Mouse (Mus musculus): Measurements from ENCODE around the gene Pgls. TPM values are rescaled to one million over a fixed set of nuclear protein-coding genes. Genes with fewer than 3 reads are reported as not detected.

Gene Pgls
- polyA plus RNA-seq, 1 experiment from 2014 or later, result 231 TPM

DNA sequence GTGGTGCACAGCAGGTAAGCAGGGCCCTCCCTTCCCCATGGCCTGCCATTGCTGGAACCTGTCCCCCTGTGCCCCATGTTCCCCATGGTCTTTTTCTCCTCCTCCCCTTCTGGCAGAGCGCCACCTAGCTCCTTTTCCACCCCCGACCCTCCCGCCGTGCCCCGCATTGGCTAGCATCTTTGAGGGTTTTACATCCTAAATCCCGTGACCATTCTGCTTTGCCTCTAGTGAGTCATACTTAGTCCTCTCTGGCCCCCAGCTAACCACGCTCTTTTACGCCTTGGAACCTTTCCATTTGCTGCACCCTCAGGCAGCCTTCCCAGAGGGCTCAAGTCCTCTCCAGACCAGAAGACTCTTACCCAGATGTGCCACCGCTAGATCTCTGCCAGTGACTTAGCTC, 11.8 kb upstream of the Pgls start:
- 24% methylated on average over 9 of the region's 9 CpGs for WGBS
- DNase-seq (ENCODE audit: low spot score) (no peak), ATAC-seq (replicated peaks; ENCODE audit: insufficient number of reproducible peaks, low FRiP score, low TSS enrichment, low read depth) (no peak)
- Histone ChIP-seq H3K4me3 (ENCODE audit: low read depth, low read length) (no peak overlapping the region), H3K36me3 (replicated peaks; ENCODE audit: control insufficient read depth, insufficient read depth, low read depth, low read length) (no peaks in the 10 kb centered on the region; the same call in none of the 2 replicates), H3K9ac (replicated peaks; ENCODE audit: low read length) (no peak overlapping the region), H3K4me2 (ENCODE audit: low read depth, low read length) (no peak overlapping the region), H3K27ac (replicated peaks; ENCODE audit: low read depth, low read length) (no peak overlapping the region), H3K9me3 (replicated peaks; ENCODE audit: control insufficient read depth, low read length) (no peaks in the 10 kb centered on the region), H3K4me1 (ENCODE audit: control insufficient read depth, insufficient read depth, low read length) (no peaks in the 10 kb centered on the region), H3K27me3 (ENCODE audit: control insufficient read depth, insufficient read depth, low read length) (no peaks in the 10 kb centered on the region)

DNA sequence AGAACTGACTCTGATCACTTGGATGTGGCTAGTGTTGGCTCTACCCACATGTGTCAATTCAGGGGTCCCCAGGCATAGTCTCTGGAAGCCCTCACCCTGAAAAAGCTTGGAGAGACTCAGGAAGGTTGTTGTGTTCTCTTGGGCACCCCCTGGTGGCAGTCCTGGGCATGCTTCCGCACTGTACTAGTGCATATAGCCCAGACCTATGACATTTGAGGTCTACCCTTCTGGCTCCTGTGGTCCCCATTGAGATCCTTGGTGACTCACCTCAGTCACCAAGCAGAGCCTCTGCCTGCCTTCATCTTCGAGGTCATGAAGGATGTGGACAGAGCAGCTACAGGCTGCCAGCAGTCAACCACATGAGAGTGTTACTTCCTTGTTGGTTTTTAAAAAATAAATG, 5.1 kb upstream of the Pgls start:
- Histone ChIP-seq H3K27ac (replicated peaks; ENCODE audit: low read depth, low read length) (no peak overlapping the region), H3K4me3 (ENCODE audit: low read depth, low read length) (no peak overlapping the region), H3K27me3 (ENCODE audit: control insufficient read depth, insufficient read depth, low read length) (no peaks in the 10 kb centered on the region), H3K4me2 (ENCODE audit: low read depth, low read length) (no peak overlapping the region), H3K36me3 (replicated peaks; ENCODE audit: control insufficient read depth, insufficient read depth, low read depth, low read length) (no peaks in the 10 kb centered on the region), H3K9me3 (replicated peaks; ENCODE audit: control insufficient read depth, low read length) (no peaks in the 10 kb centered on the region), H3K9ac (replicated peaks; ENCODE audit: low read length) (no peak overlapping the region), H3K4me1 (ENCODE audit: control insufficient read depth, insufficient read depth, low read length) (no peaks in the 10 kb centered on the region)
- no peak for ATAC-seq (replicated peaks; ENCODE audit: insufficient number of reproducible peaks, low FRiP score, low TSS enrichment, low read depth)
- WGBS, result 73% methylated on average over 2 of the region's 2 CpGs
- peak; percentile 53 for DNase-seq (ENCODE audit: low spot score)

- Histone ChIP-seq H3K9ac (replicated peaks; ENCODE audit: low read length) (no peak overlapping the region), H3K4me2 (ENCODE audit: low read depth, low read length) (no peak overlapping the region), H3K9me3 (replicated peaks; ENCODE audit: control insufficient read depth, low read length) (no peaks in the 10 kb centered on the region), H3K36me3 (replicated peaks; ENCODE audit: control insufficient read depth, insufficient read depth, low read depth, low read length) (no peaks in the 10 kb centered on the region), H3K27me3 (ENCODE audit: control insufficient read depth, insufficient read depth, low read length) (no peaks in the 10 kb centered on the region), H3K4me3 (ENCODE audit: low read depth, low read length) (no peak overlapping the region), H3K4me1 (ENCODE audit: control insufficient read depth, insufficient read depth, low read length) (peaks cover 3% of the 10 kb centered on the region; the same call in 1 of the 2 replicates), H3K27ac (replicated peaks; ENCODE audit: low read depth, low read length) (no peak overlapping the region)
- DNase-seq (ENCODE audit: low spot score), result no peak
- no peak for ATAC-seq (replicated peaks; ENCODE audit: insufficient number of reproducible peaks, low FRiP score, low TSS enrichment, low read depth)
- 62% methylated on average over 3 of the region's 3 CpGs for WGBS
These were observed 3.2 kb upstream of the Pgls start for GRCm38 (mm10) chr8:71588762-71589161.

DNA sequence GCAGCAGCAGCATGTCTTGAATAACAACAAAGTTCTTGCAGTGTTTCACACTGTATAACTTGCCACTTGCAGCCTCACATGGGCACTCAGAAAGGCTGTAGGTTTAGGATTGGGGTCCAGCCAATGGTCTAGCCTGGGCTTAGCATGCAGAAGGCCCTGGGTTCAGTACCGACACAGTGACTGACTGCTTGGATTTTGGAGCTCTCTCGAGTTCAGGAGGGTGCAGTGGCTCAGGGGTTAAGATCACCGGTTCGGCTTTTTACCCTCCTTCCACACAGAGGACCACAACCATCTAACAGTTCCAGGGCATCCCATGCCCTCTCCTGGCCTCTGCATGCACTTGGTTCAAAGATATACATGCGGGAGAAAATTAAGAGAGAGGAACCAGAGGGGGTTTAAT, 959 bp upstream of the Pgls start:
- peak overlapping the region; percentile 84 for H3K4me3 ChIP-seq (ENCODE audit: low read depth, low read length)
- H3K27ac ChIP-seq (replicated peaks; ENCODE audit: low read depth, low read length), result no peak overlapping the region
- no peaks in the 10 kb centered on the region for H3K36me3 ChIP-seq (replicated peaks; ENCODE audit: control insufficient read depth, insufficient read depth, low read depth, low read length)
- no peaks in the 10 kb centered on the region for H3K9me3 ChIP-seq (replicated peaks; ENCODE audit: control insufficient read depth, low read length)
- no peak for DNase-seq (ENCODE audit: low spot score)
- H3K4me2 ChIP-seq (ENCODE audit: low read depth, low read length), result peak overlapping the region; percentile 78
- no peak for ATAC-seq (replicated peaks; ENCODE audit: insufficient number of reproducible peaks, low FRiP score, low TSS enrichment, low read depth)
- H3K9ac ChIP-seq (replicated peaks; ENCODE audit: low read length), result peak overlapping the region; percentile 94; the same call in 1 of the 2 replicates
- H3K27me3 ChIP-seq (ENCODE audit: control insufficient read depth, insufficient read depth, low read length), result no peaks in the 10 kb centered on the region
- peaks cover 3% of the 10 kb centered on the region; the same call in 1 of the 2 replicates for H3K4me1 ChIP-seq (ENCODE audit: control insufficient read depth, insufficient read depth, low read length)
- 29% methylated on average over 5 of the region's 5 CpGs for WGBS

DNA sequence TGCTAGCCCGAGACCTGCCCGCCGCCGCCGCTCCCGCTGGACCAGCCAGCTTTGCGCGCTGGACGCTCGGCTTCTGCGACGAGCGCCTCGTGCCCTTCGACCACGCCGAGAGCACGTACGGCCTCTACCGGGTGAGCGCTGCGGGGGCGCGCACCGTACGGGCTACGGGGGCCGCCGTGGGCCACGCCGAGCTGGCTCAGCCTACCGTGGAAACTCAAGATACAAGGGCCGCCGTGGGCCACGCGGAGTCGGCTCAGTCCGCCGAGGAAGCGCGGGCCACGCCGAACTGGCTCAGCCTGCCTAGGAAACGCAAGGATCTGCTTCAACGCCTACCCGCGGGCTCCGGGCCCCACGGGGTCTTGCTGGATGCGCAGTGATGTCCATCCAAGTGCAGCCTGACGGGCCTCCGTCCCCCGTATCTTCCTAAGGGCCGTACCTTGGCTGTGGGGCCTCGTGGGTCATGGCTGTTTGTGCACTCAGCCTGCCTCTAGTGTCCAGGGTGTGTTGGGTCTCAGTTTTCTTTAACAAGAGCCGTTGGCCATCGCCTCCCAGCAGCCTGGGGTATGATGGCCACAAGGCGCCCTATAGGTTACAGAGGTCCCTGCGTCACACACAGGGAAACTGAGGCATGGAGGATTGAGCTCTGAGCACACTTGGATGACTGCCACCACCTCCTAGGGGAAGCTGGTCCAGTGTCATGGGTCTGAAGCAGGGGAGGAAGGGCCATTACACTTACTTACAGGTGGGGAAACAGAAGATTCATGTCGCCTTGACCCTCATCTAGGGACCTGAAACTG, 596 bp downstream of the Pgls start:
- DNase-seq (ENCODE audit: low spot score), result peak; percentile 59
- 5% methylated on average over 60 of the region's 60 CpGs for WGBS

DNA sequence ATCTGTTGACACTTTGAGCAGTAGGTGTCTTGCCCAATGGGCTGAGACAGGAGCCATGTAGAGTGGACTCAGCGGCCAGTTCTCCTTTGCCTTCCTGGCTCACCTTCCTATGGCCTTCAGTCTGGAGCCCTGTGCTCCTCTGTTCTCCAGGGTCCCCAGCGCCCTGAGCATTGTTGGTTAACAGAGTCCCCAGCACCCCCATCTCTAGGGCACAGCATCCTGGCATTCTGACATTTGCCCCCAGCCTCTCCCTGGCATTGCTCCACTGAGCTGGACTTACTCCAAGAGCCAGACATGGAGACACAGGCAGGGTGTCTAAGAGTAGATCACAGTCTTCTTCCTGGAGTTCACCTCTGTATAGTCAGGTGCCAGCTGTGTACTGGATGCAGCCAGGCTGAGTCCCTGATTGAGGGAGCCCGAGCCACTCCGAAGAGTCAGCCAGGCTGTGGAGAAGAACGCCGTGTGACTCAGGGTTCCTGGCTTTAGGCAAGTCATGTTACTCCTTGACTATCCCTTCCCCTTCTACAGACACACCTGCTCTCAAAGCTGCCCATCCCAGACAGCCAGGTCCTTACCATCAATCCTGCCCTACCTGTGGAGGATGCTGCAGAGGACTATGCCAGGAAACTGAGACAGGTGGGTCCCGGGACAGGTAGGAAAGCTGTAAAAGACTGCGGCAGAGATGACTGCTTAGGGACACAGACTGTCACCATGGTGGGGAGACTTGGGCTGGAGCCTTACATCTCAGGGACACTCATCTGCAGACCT, 1.8 kb downstream of the Pgls start:
- WGBS, result 91% methylated on average over 8 of the region's 8 CpGs
- H3K27me3 ChIP-seq (ENCODE audit: control insufficient read depth, insufficient read depth, low read length), result no peaks in the 10 kb centered on the region
- no peaks in the 10 kb centered on the region for H3K9me3 ChIP-seq (replicated peaks; ENCODE audit: control insufficient read depth, low read length)
- ATAC-seq (replicated peaks; ENCODE audit: insufficient number of reproducible peaks, low FRiP score, low TSS enrichment, low read depth), result no peak
- DNase-seq (ENCODE audit: low spot score), result no peak
- no peak overlapping the region for H3K4me2 ChIP-seq (ENCODE audit: low read depth, low read length)
- H3K9ac ChIP-seq (replicated peaks; ENCODE audit: low read length), result no peak overlapping the region
- H3K4me1 ChIP-seq (ENCODE audit: control insufficient read depth, insufficient read depth, low read length), result peaks cover 3% of the 10 kb centered on the region; the same call in 1 of the 2 replicates
- no peaks in the 10 kb centered on the region for H3K36me3 ChIP-seq (replicated peaks; ENCODE audit: control insufficient read depth, insufficient read depth, low read depth, low read length)
- H3K27ac ChIP-seq (replicated peaks; ENCODE audit: low read depth, low read length), result no peak overlapping the region
- H3K4me3 ChIP-seq (ENCODE audit: low read depth, low read length), result no peak overlapping the region; the same call in 1 of the 2 replicates

More for the DNA sequence above, 596 bp downstream of the Pgls start:
- peak; percentile 49; the same call in 1 of the 2 replicates for ATAC-seq (replicated peaks; ENCODE audit: insufficient number of reproducible peaks, low FRiP score, low TSS enrichment, low read depth)
- Histone ChIP-seq H3K27ac (replicated peaks; ENCODE audit: low read depth, low read length) (peak overlapping the region; percentile 94), H3K4me3 (ENCODE audit: low read depth, low read length) (peak overlapping the region; percentile 84), H3K4me2 (ENCODE audit: low read depth, low read length) (peak overlapping the region; percentile 78), H3K9ac (replicated peaks; ENCODE audit: low read length) (peak overlapping the region; percentile 94), H3K36me3 (replicated peaks; ENCODE audit: control insufficient read depth, insufficient read depth, low read depth, low read length) (no peaks in the 10 kb centered on the region), H3K9me3 (replicated peaks; ENCODE audit: control insufficient read depth, low read length) (no peaks in the 10 kb centered on the region), H3K27me3 (ENCODE audit: control insufficient read depth, insufficient read depth, low read length) (no peaks in the 10 kb centered on the region), H3K4me1 (ENCODE audit: control insufficient read depth, insufficient read depth, low read length) (peaks cover 3% of the 10 kb centered on the region; the same call in 1 of the 2 replicates)

DNA sequence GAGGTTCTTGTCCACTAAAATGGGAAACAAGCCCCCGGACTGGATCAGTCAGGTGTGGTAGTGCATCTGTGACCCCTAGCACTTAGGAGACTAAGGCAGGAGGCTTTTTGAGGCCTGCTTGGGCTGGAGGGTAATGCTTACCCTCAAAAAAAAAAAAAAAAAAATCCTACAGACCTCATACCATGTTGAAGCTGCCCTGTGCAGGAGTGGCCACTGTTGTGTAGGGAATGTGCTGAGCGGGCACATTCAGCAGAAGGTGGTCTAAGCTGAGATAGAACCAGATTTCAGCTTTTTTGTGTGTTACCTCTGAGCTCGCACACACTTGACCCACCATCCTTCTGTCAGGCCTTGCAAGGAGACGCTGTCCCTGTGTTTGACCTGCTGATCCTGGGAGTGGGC, 2.3 kb downstream of the Pgls start:
- 85% methylated on average over 4 of the region's 4 CpGs for WGBS

More for the DNA sequence above, 2.3 kb downstream of the Pgls start:
- Histone ChIP-seq H3K27ac (replicated peaks; ENCODE audit: low read depth, low read length) (no peak overlapping the region), H3K4me2 (ENCODE audit: low read depth, low read length) (no peak overlapping the region), H3K4me1 (ENCODE audit: control insufficient read depth, insufficient read depth, low read length) (peaks cover 3% of the 10 kb centered on the region; the same call in 1 of the 2 replicates), H3K36me3 (replicated peaks; ENCODE audit: control insufficient read depth, insufficient read depth, low read depth, low read length) (no peaks in the 10 kb centered on the region), H3K9ac (replicated peaks; ENCODE audit: low read length) (no peak overlapping the region; the same call in 1 of the 2 replicates), H3K4me3 (ENCODE audit: low read depth, low read length) (no peak overlapping the region; the same call in 1 of the 2 replicates), H3K27me3 (ENCODE audit: control insufficient read depth, insufficient read depth, low read length) (no peaks in the 10 kb centered on the region), H3K9me3 (replicated peaks; ENCODE audit: control insufficient read depth, low read length) (no peaks in the 10 kb centered on the region)
- no peak for ATAC-seq (replicated peaks; ENCODE audit: insufficient number of reproducible peaks, low FRiP score, low TSS enrichment, low read depth)
- no peak for DNase-seq (ENCODE audit: low spot score)
